Mouse (Mus musculus): ENCODE results near the gene Gm45785. TPM values are rescaled to one million over a fixed set of nuclear protein-coding genes. Genes with fewer than 3 reads are reported as not detected.
"Not testable (repeated sequence)": the region's sequence is repeated elsewhere in the genome, so short reads cannot be mapped to it uniquely, and the experiment has no call there.

Gm45785 gene
- polyA plus RNA-seq, 1 experiment, result not detected

DNA sequence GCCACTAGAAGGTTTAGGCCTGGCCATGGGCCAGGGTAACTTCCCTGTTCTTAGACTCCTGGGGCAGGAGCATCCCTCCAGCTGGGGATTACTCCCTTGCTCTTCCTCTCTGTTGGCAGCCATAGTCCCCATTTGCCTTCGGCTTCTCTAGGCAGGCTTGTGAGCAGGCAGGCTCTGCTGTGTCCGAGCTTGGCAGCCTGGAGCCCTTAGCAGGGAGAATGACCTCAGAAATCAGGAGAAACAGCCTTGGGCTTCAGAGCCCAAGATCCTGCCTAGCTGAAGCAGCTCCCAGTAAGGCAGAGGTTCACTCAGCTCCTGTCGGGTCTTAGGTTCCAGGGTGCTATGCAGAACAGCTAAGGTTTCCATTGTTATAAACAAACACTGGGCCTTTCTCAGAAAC, 43.0 kb upstream of the Gm45785 start:
- TF ChIP-seq USF1 (IDR thresholded peaks at IDR 0.05; ENCODE audit: low read depth), result no peak
- TF ChIP-seq MYOG (IDR thresholded peaks at IDR 0.05; ENCODE audit: control insufficient read depth, extremely low read depth, insufficient read length), result no peak
- TF ChIP-seq FOSL1 (IDR thresholded peaks at IDR 0.05; ENCODE audit: insufficient read depth, low read length, poor library complexity, severe bottlenecking), result no peak
- no peak for TF ChIP-seq CTCF (IDR thresholded peaks at IDR 0.05; ENCODE audit: control insufficient read depth, insufficient read depth, insufficient read length)
- TF ChIP-seq MAX (IDR thresholded peaks at IDR 0.05), result no peak
- no peak for TF ChIP-seq MYOD1 (IDR thresholded peaks at IDR 0.05; ENCODE audit: control insufficient read depth, insufficient read length, low read depth)
- TF ChIP-seq CEBPB (IDR thresholded peaks at IDR 0.05; ENCODE audit: low read depth), result no peak
- Histone ChIP-seq H3ac (ENCODE audit: control insufficient read depth, insufficient read length, low read depth) (no peak overlapping the region), H3K27me3 (ENCODE audit: control insufficient read depth, insufficient read depth, insufficient read length) (no peaks in the 10 kb centered on the region)

DNA sequence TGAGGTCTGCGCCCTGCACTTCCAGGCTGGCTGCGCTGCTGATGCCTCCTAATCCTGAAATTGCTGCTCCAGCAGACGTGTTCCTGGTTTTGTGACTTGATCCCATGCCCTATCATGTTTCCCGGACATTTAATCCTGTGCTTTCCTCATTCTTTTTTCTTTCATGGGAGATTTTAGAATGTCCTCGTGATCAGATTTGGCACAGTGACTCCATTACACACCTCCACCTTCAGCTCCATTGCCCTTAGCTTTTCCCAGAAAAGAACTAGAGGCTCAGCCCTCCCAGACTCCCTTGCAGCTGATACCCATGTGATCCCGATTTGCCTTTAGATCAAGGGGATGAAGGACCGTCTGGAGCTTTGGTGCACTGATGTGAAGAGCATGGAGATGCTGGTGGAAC, 41.7 kb upstream of the Gm45785 start:
- Histone ChIP-seq H3K4me3 (ENCODE audit: insufficient read depth, poor library complexity, severe bottlenecking) (no peak overlapping the region), H3K79me3 (ENCODE audit: low read depth) (no peaks in the 10 kb centered on the region), H3K79me2 (ENCODE audit: control insufficient read depth, insufficient read depth) (no peaks in the 10 kb centered on the region), H3K27me3 (ENCODE audit: control insufficient read depth, insufficient read depth, insufficient read length) (no peaks in the 10 kb centered on the region), H3ac (ENCODE audit: control insufficient read depth, insufficient read length, low read depth) (no peak overlapping the region), H3K36me3 (ENCODE audit: control insufficient read depth, insufficient read depth) (peaks cover 46% of the 10 kb centered on the region)
- TF ChIP-seq CEBPB (IDR thresholded peaks at IDR 0.05; ENCODE audit: low read depth) (no peak), MYOG (IDR thresholded peaks at IDR 0.05; ENCODE audit: control insufficient read depth, extremely low read depth, insufficient read length) (no peak), FOSL1 (IDR thresholded peaks at IDR 0.05; ENCODE audit: insufficient read depth, low read length, poor library complexity, severe bottlenecking) (no peak), CTCF (IDR thresholded peaks at IDR 0.05; ENCODE audit: control insufficient read depth, insufficient read depth, insufficient read length) (no peak), MYOD1 (IDR thresholded peaks at IDR 0.05; ENCODE audit: control insufficient read depth, insufficient read length, low read depth) (no peak), MAX (IDR thresholded peaks at IDR 0.05) (no peak), USF1 (IDR thresholded peaks at IDR 0.05; ENCODE audit: low read depth) (no peak)

More for the DNA sequence above, 43.0 kb upstream of the Gm45785 start:
- Histone ChIP-seq H3K4me3 (ENCODE audit: insufficient read depth, poor library complexity, severe bottlenecking) (no peak overlapping the region), H3K79me2 (ENCODE audit: control insufficient read depth, insufficient read depth) (no peaks in the 10 kb centered on the region), H3K36me3 (ENCODE audit: control insufficient read depth, insufficient read depth) (peaks cover 40% of the 10 kb centered on the region), H3K79me3 (ENCODE audit: low read depth) (no peaks in the 10 kb centered on the region)

DNA sequence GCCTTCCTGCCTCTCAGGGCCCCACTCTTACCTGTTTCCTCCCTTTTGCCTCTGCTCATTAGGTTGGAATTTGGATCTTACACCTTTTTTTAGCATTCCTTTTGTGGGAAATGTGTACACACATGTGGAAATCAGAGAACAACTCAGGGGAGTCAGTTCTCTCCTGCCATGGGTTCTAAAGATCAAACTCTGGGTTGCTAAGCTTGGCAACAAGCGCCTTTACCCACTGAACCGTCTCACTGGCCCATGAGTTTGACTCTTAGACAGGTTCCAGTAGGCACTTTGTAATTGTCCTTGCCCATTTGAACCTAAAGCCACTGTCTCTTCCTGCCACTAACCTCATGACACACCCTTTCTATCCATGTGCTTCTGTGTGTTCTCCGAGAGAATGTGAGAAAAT, 38.5 kb upstream of the Gm45785 start:
- Histone ChIP-seq H3K36me3 (ENCODE audit: control insufficient read depth, insufficient read depth) (peaks cover 60% of the 10 kb centered on the region), H3K4me3 (ENCODE audit: insufficient read depth, poor library complexity, severe bottlenecking) (no peak overlapping the region), H3K79me3 (ENCODE audit: low read depth) (no peaks in the 10 kb centered on the region), H3ac (ENCODE audit: control insufficient read depth, insufficient read length, low read depth) (no peak overlapping the region), H3K27me3 (ENCODE audit: control insufficient read depth, insufficient read depth, insufficient read length) (no peaks in the 10 kb centered on the region), H3K79me2 (ENCODE audit: control insufficient read depth, insufficient read depth) (no peaks in the 10 kb centered on the region)
- TF ChIP-seq MYOD1 (IDR thresholded peaks at IDR 0.05; ENCODE audit: control insufficient read depth, insufficient read length, low read depth), result no peak

DNA sequence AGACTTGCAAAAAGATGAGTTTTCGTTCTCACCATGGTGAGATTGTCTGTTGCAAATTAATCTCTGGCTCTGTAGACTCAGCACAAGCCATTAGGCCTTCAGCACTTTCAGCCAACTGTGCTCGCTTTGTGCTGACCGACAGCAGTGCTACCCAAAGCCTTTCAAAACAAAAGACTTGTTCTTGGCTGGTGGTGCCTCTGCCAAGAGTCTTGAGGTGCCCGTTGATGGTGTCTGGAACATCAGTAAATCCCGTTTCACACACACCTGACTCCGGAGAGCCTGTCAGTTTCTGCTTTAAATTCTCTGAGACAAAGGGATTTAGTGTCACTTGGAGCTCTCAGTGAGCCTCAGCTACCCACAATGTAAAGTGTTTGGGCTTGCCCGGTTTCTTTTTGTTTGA, 37.9 kb upstream of the Gm45785 start:
- Histone ChIP-seq H3K36me3 (ENCODE audit: control insufficient read depth, insufficient read depth) (peaks cover 66% of the 10 kb centered on the region), H3K79me2 (ENCODE audit: control insufficient read depth, insufficient read depth) (no peaks in the 10 kb centered on the region), H3K79me3 (ENCODE audit: low read depth) (no peaks in the 10 kb centered on the region), H3K27me3 (ENCODE audit: control insufficient read depth, insufficient read depth, insufficient read length) (no peaks in the 10 kb centered on the region), H3ac (ENCODE audit: control insufficient read depth, insufficient read length, low read depth) (no peak overlapping the region), H3K4me3 (ENCODE audit: insufficient read depth, poor library complexity, severe bottlenecking) (no peak overlapping the region)
- TF ChIP-seq USF1 (IDR thresholded peaks at IDR 0.05; ENCODE audit: low read depth), result no peak
- TF ChIP-seq CTCF (IDR thresholded peaks at IDR 0.05; ENCODE audit: control insufficient read depth, insufficient read depth, insufficient read length), result no peak
- no peak for TF ChIP-seq MAX (IDR thresholded peaks at IDR 0.05)
- no peak for TF ChIP-seq MYOD1 (IDR thresholded peaks at IDR 0.05; ENCODE audit: control insufficient read depth, insufficient read length, low read depth)

DNA sequence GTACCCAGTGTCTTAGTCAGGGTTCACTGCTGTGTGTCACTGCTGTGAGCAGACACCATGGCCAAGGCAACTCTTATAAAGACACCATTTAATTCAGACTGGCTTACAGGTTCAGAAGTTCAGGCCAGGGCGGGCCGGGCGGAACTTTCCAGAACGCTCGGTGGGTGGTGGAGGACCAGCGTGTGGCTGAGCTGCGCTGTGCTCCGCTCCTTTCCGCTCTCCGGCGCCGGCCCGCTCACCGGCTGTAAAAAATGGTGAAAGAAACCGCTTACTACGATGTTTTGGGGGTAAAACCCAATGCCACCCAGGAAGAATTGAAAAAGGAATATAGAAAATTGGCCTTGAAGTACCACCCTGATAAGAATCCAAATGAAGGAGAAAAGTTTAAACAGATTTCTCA, 34.5 kb upstream of the Gm45785 start:
- not testable (repeated sequence) for H3ac ChIP-seq (ENCODE audit: control insufficient read depth, insufficient read length, low read depth); H3K27me3 ChIP-seq (ENCODE audit: control insufficient read depth, insufficient read depth, insufficient read length); H3K4me3 ChIP-seq (ENCODE audit: insufficient read depth, poor library complexity, severe bottlenecking); H3K79me2 ChIP-seq (ENCODE audit: control insufficient read depth, insufficient read depth); H3K79me3 ChIP-seq (ENCODE audit: low read depth)
- peaks cover 66% of the 10 kb centered on the region for H3K36me3 ChIP-seq (ENCODE audit: control insufficient read depth, insufficient read depth)

DNA sequence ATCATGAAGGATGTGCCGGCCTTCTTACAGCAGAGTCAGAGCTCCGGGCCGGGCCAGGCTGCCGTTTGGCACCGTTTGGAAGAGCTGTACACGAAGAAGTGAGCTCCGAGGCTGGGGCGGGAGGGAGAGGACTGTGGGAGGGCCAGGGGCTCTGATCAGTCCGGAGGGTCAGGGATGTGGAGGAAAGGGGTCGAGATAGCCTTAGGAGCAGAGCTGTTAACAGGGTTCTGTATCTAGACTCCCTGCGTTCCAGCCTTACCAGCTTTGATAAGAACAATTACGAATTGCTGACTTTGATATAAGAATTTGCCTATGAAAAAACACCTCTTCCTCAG, 26.3 kb upstream of the Gm45785 start:
- Histone ChIP-seq H3K79me3 (ENCODE audit: low read depth) (peaks cover 20% of the 10 kb centered on the region), H3ac (ENCODE audit: control insufficient read depth, insufficient read length, low read depth) (peak overlapping the region; percentile 87), H3K79me2 (ENCODE audit: control insufficient read depth, insufficient read depth) (peaks cover 42% of the 10 kb centered on the region), H3K27me3 (ENCODE audit: control insufficient read depth, insufficient read depth, insufficient read length) (no peaks in the 10 kb centered on the region), H3K36me3 (ENCODE audit: control insufficient read depth, insufficient read depth) (peaks cover 27% of the 10 kb centered on the region), H3K4me3 (ENCODE audit: insufficient read depth, poor library complexity, severe bottlenecking) (peak overlapping the region; percentile 72)
- TF ChIP-seq MYOG (IDR thresholded peaks at IDR 0.05; ENCODE audit: control insufficient read depth, extremely low read depth, insufficient read length) (no peak), CEBPB (IDR thresholded peaks at IDR 0.05; ENCODE audit: low read depth) (no peak), FOSL1 (IDR thresholded peaks at IDR 0.05; ENCODE audit: insufficient read depth, low read length, poor library complexity, severe bottlenecking) (no peak), MYOD1 (IDR thresholded peaks at IDR 0.05; ENCODE audit: control insufficient read depth, insufficient read length, low read depth) (no peak), USF1 (IDR thresholded peaks at IDR 0.05; ENCODE audit: low read depth) (no peak), MAX (IDR thresholded peaks at IDR 0.05) (no peak), CTCF (IDR thresholded peaks at IDR 0.05; ENCODE audit: control insufficient read depth, insufficient read depth, insufficient read length) (no peak)
